Comparison of ENCODE assay signal across 19 mouse cellular contexts in genomic region chr16:8997250-8997649, GRCm38 (mm10).
DNase-seq lines count a peak whose midpoint lies in the region; ATAC-seq lines count a peak whose summit lies in the region.
"Had no signal": no experiment of that assay in that cellular context is flagged by ENCODE, and none has a peak within 500 bp of the region (broad histone marks: within the 10 kb centered on the region; RNA-seq: fewer than 3 reads in every experiment).

No protein-coding gene starts in this region.

- H3K4me3 ChIP-seq in hindbrain, embryonic 15.5 days, result no peak overlapping the region
- H3K4me3 ChIP-seq in hindbrain, embryonic 11.5 days (ENCODE audit: low read depth, low read length), result no peak overlapping the region
- no peak overlapping the region for H3K4me3 ChIP-seq in midbrain, embryonic 14.5 days (replicated peaks; ENCODE audit: low read depth, low read length)
- H3K4me3 ChIP-seq in midbrain, embryonic 13.5 days (replicated peaks), result no peak overlapping the region
- H3K4me3 ChIP-seq in neural tube, embryonic 14.5 days (ENCODE audit: low read depth, low read length), result no peak overlapping the region
- H3K4me3 ChIP-seq: embryonic facial prominence, embryonic 12.5 days; heart, embryonic 12.5 days had no signal

- intact Hi-C loops in heart, postnatal 14 days (cut with DNase I), result no loop called here

- H3K4me2 ChIP-seq in hindbrain, embryonic 15.5 days, result no peak overlapping the region
- no peak overlapping the region for H3K4me2 ChIP-seq in hindbrain, embryonic 11.5 days (replicated peaks; ENCODE audit: low read depth, low read length)
- H3K4me2 ChIP-seq in midbrain, embryonic 14.5 days (ENCODE audit: low read length), result no peak overlapping the region
- no peak overlapping the region for H3K4me2 ChIP-seq in midbrain, embryonic 13.5 days (replicated peaks)
- H3K4me2 ChIP-seq in neural tube, embryonic 14.5 days (ENCODE audit: low read depth, low read length), result no peak overlapping the region
- H3K4me2 ChIP-seq: embryonic facial prominence, embryonic 12.5 days; heart, embryonic 12.5 days had no signal

- DNase-seq in hindbrain, embryonic 11.5 days (ENCODE audit: low spot score), result no peak
- peak; percentile 26 for DNase-seq in midbrain, embryonic 14.5 days
- peak; percentile 48 for DNase-seq in brain, adult 2 months (ENCODE audit: low read depth, low spot score)
- no peak for DNase-seq in heart, postnatal 14 days
- DNase-seq: adrenal gland, adult 8-10 months; adrenal gland, postnatal 36 days; cerebellum, adult 11-12 months; cerebellum, adult 9-10 months; cerebellum, postnatal 25 days; gastrocnemius, postnatal 25 days; heart, postnatal 36 days had no signal

- peak; percentile 23; the same call in 1 of the 2 replicates for ATAC-seq in hindbrain, embryonic 15.5 days (ENCODE audit: low FRiP score, low read depth)
- no peak for ATAC-seq in hindbrain, embryonic 11.5 days (ENCODE audit: low FRiP score)
- ATAC-seq in midbrain, embryonic 14.5 days (ENCODE audit: low FRiP score, low TSS enrichment), result no peak
- no peak for ATAC-seq in midbrain, embryonic 13.5 days
- ATAC-seq in neural tube, embryonic 14.5 days (ENCODE audit: low read depth), result peak; percentile 41; the same call in 1 of the 2 replicates
- ATAC-seq: forebrain, embryonic 16.5 days; intestine, embryonic 16.5 days had no signal

- no peaks in the 10 kb centered on the region for H3K9me3 ChIP-seq in hindbrain, embryonic 15.5 days
- no peaks in the 10 kb centered on the region for H3K9me3 ChIP-seq in hindbrain, embryonic 11.5 days (ENCODE audit: control insufficient read depth, low read length)
- H3K9me3 ChIP-seq in midbrain, embryonic 14.5 days (ENCODE audit: control insufficient read depth, low read length), result no peaks in the 10 kb centered on the region
- no peaks in the 10 kb centered on the region for H3K9me3 ChIP-seq in midbrain, embryonic 13.5 days
- no peaks in the 10 kb centered on the region for H3K9me3 ChIP-seq in neural tube, embryonic 14.5 days (ENCODE audit: control insufficient read depth, low read length)
- H3K9me3 ChIP-seq: embryonic facial prominence, embryonic 12.5 days; heart, embryonic 12.5 days had no signal

- no peaks in the 10 kb centered on the region for H3K36me3 ChIP-seq in hindbrain, embryonic 15.5 days
- H3K36me3 ChIP-seq in hindbrain, embryonic 11.5 days (ENCODE audit: control insufficient read depth, insufficient read depth, low read length), result no peaks in the 10 kb centered on the region
- H3K36me3 ChIP-seq in midbrain, embryonic 14.5 days (ENCODE audit: control insufficient read depth, insufficient read depth, low read length), result no peaks in the 10 kb centered on the region
- no peaks in the 10 kb centered on the region for H3K36me3 ChIP-seq in midbrain, embryonic 13.5 days
- no peaks in the 10 kb centered on the region for H3K36me3 ChIP-seq in neural tube, embryonic 14.5 days (ENCODE audit: control insufficient read depth, insufficient read depth, low read length)
- H3K36me3 ChIP-seq: embryonic facial prominence, embryonic 12.5 days; heart, embryonic 12.5 days had no signal

- peak overlapping the region; percentile 38; the same call in 1 of the 2 replicates for H3K27ac ChIP-seq in hindbrain, embryonic 15.5 days (replicated peaks)
- H3K27ac ChIP-seq in hindbrain, embryonic 11.5 days (ENCODE audit: low read depth, low read length), result no peak overlapping the region
- no peak overlapping the region for H3K27ac ChIP-seq in midbrain, embryonic 14.5 days (replicated peaks; ENCODE audit: low read depth, low read length)
- H3K27ac ChIP-seq in midbrain, embryonic 13.5 days, result no peak overlapping the region
- H3K27ac ChIP-seq in neural tube, embryonic 14.5 days (ENCODE audit: low read depth, low read length), result peak overlapping the region; percentile 35; the same call in 1 of the 2 replicates
- H3K27ac ChIP-seq: embryonic facial prominence, embryonic 12.5 days had no signal

- no peaks in the 10 kb centered on the region for H3K4me1 ChIP-seq in hindbrain, embryonic 15.5 days (replicated peaks)
- H3K4me1 ChIP-seq in hindbrain, embryonic 11.5 days (replicated peaks; ENCODE audit: control insufficient read depth, insufficient read depth, low read length), result no peaks in the 10 kb centered on the region
- H3K4me1 ChIP-seq in midbrain, embryonic 14.5 days (ENCODE audit: control insufficient read depth, insufficient read depth, low read length), result no peaks in the 10 kb centered on the region
- no peaks in the 10 kb centered on the region for H3K4me1 ChIP-seq in midbrain, embryonic 13.5 days (replicated peaks)
- no peaks in the 10 kb centered on the region for H3K4me1 ChIP-seq in neural tube, embryonic 14.5 days (ENCODE audit: control insufficient read depth, insufficient read depth, low read length)
- H3K4me1 ChIP-seq: embryonic facial prominence, embryonic 12.5 days; heart, embryonic 12.5 days had no signal

- no peaks in the 10 kb centered on the region for H3K27me3 ChIP-seq in hindbrain, embryonic 15.5 days
- H3K27me3 ChIP-seq in hindbrain, embryonic 11.5 days (ENCODE audit: control insufficient read depth, insufficient read depth, low read length), result no peaks in the 10 kb centered on the region
- no peaks in the 10 kb centered on the region for H3K27me3 ChIP-seq in midbrain, embryonic 14.5 days (ENCODE audit: control insufficient read depth, insufficient read depth, low read length)
- no peaks in the 10 kb centered on the region for H3K27me3 ChIP-seq in midbrain, embryonic 13.5 days
- no peaks in the 10 kb centered on the region for H3K27me3 ChIP-seq in neural tube, embryonic 14.5 days (ENCODE audit: control insufficient read depth, insufficient read depth, low read length)
- H3K27me3 ChIP-seq: CH12.LX; embryonic facial prominence, embryonic 12.5 days; heart, embryonic 12.5 days had no signal

- no peak overlapping the region for H3K9ac ChIP-seq in hindbrain, embryonic 15.5 days
- H3K9ac ChIP-seq in hindbrain, embryonic 11.5 days (ENCODE audit: low read depth, low read length), result no peak overlapping the region
- H3K9ac ChIP-seq in midbrain, embryonic 14.5 days (replicated peaks; ENCODE audit: low read length), result no peak overlapping the region
- no peak overlapping the region for H3K9ac ChIP-seq in midbrain, embryonic 13.5 days (replicated peaks)
- H3K9ac ChIP-seq in neural tube, embryonic 14.5 days (replicated peaks; ENCODE audit: low read depth, low read length), result no peak overlapping the region
- H3K9ac ChIP-seq: embryonic facial prominence, embryonic 12.5 days; heart, embryonic 12.5 days had no signal

- 67% methylated on average over 5 of the region's 5 CpGs for WGBS in hindbrain, embryonic 15.5 days
- 77% methylated on average over 5 of the region's 5 CpGs for WGBS in hindbrain, embryonic 11.5 days
- WGBS in midbrain, embryonic 14.5 days, result 74% methylated on average over 5 of the region's 5 CpGs
- 74% methylated on average over 5 of the region's 5 CpGs for WGBS in midbrain, embryonic 13.5 days
- WGBS in neural tube, embryonic 14.5 days, result 61% methylated on average over 5 of the region's 5 CpGs

Comparison
In these comparisons a context has a peak if more than half of its experiments do, and no peak if none do; other contexts are left out.
1. ATAC-seq: peak in hindbrain, embryonic 15.5 days (single experiment) and neural tube, embryonic 14.5 days (single experiment); none in hindbrain, embryonic 11.5 days (single experiment), midbrain, embryonic 14.5 days (single experiment) and midbrain, embryonic 13.5 days (single experiment).
2. H3K27ac ChIP-seq: peak in hindbrain, embryonic 15.5 days (single experiment) and neural tube, embryonic 14.5 days (single experiment); none in hindbrain, embryonic 11.5 days (single experiment), midbrain, embryonic 14.5 days (single experiment) and midbrain, embryonic 13.5 days (single experiment).
3. DNase-seq: peak in midbrain, embryonic 14.5 days (single experiment) and brain, adult 2 months (single experiment); none in hindbrain, embryonic 11.5 days (single experiment) and heart, postnatal 14 days (0 of 2).